Comparison of ENCODE assay signal across 17 mouse cellular contexts in the genomic region with DNA sequence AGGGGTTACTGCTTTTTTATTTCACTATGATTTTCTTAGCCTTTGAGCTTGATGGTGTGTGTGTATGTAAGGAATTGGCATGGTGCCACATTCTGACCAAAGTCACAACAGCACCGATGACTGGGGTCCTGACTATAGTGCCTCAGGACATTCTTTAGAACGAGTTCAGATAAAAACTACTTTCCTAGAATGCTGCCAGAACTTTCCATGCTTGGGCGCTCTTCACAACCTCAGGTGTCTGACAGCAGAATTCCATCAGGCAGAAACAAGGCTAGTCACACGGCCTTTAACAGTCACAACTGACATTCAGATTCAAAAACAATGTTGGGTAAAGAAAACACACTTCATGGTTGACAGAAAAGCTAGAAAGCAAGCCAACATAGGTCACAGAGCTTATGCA.
DNase-seq lines count a peak whose midpoint lies in the region; ATAC-seq and TF ChIP-seq lines count a peak whose summit lies in the region.
"Had no signal": no experiment of that assay in that cellular context is flagged by ENCODE, and none has a peak within 500 bp of the region (broad histone marks: within the 10 kb centered on the region; RNA-seq: fewer than 3 reads in every experiment).

No protein-coding gene starts in this region.

- 0 out of 2 replicates have a peak, but pooled peaks have one; percentile 24 for ATAC-seq in forebrain, embryonic 14.5 days
- ATAC-seq in forebrain, postnatal 0 days = no peak
- ATAC-seq in midbrain, embryonic 15.5 days (replicated peaks) = no peak
- 0 out of 2 replicates have a peak, but pooled peaks have one; percentile 9 for ATAC-seq in limb, embryonic 14.5 days (ENCODE audit: low FRiP score, low read depth)
- ATAC-seq: liver, embryonic 12.5 days had no signal

- H3K36me3 ChIP-seq in forebrain, embryonic 14.5 days (ENCODE audit: control insufficient read depth, insufficient read depth, low read length) = no peaks in the 10 kb centered on the region
- no peaks in the 10 kb centered on the region for H3K36me3 ChIP-seq in forebrain, postnatal 0 days (ENCODE audit: insufficient read depth)
- no peaks in the 10 kb centered on the region for H3K36me3 ChIP-seq in midbrain, embryonic 15.5 days (replicated peaks)
- no peaks in the 10 kb centered on the region for H3K36me3 ChIP-seq in midbrain, embryonic 10.5 days
- H3K36me3 ChIP-seq in limb, embryonic 14.5 days (ENCODE audit: control insufficient read depth, insufficient read depth, low read length) = no peaks in the 10 kb centered on the region
- H3K36me3 ChIP-seq: embryonic facial prominence, embryonic 15.5 days; forebrain, embryonic 12.5 days; liver, embryonic 12.5 days had no signal

- no peak for TF ChIP-seq POLR2A in limb, embryonic 14.5 days (IDR thresholded peaks at IDR 0.05; ENCODE audit: borderline replicate concordance, extremely low read depth, insufficient read depth, insufficient read length)

- no peaks in the 10 kb centered on the region for H3K9me3 ChIP-seq in forebrain, embryonic 14.5 days (replicated peaks; ENCODE audit: control insufficient read depth, low read length)
- no peaks in the 10 kb centered on the region for H3K9me3 ChIP-seq in forebrain, postnatal 0 days (ENCODE audit: low read length)
- no peaks in the 10 kb centered on the region for H3K9me3 ChIP-seq in midbrain, embryonic 15.5 days
- H3K9me3 ChIP-seq in midbrain, embryonic 10.5 days (replicated peaks) = no peaks in the 10 kb centered on the region
- H3K9me3 ChIP-seq in limb, embryonic 14.5 days (ENCODE audit: control insufficient read depth, low read length) = no peaks in the 10 kb centered on the region
- H3K9me3 ChIP-seq: embryonic facial prominence, embryonic 15.5 days; forebrain, embryonic 12.5 days; liver, embryonic 12.5 days had no signal

- WGBS in forebrain, embryonic 14.5 days = 51% methylated on average over 4 of the region's 4 CpGs
- 44% methylated on average over 4 of the region's 4 CpGs for WGBS in forebrain, postnatal 0 days
- WGBS in midbrain, embryonic 15.5 days = 56% methylated on average over 4 of the region's 4 CpGs
- 73% methylated on average over 4 of the region's 4 CpGs for WGBS in midbrain, embryonic 10.5 days
- 43% methylated on average over 4 of the region's 4 CpGs for WGBS in limb, embryonic 14.5 days

- H3K9ac ChIP-seq in forebrain, embryonic 14.5 days (ENCODE audit: low read length) = no peak overlapping the region
- no peak overlapping the region for H3K9ac ChIP-seq in forebrain, postnatal 0 days
- no peak overlapping the region for H3K9ac ChIP-seq in midbrain, embryonic 15.5 days
- no peak overlapping the region for H3K9ac ChIP-seq in limb, embryonic 14.5 days (ENCODE audit: low read depth, low read length, severe bottlenecking)
- H3K9ac ChIP-seq: embryonic facial prominence, embryonic 15.5 days; forebrain, embryonic 12.5 days; liver, embryonic 12.5 days had no signal

- no peak overlapping the region for H3K27ac ChIP-seq in forebrain, embryonic 14.5 days (ENCODE audit: low read depth, low read length)
- no peak overlapping the region for H3K27ac ChIP-seq in forebrain, postnatal 0 days (ENCODE audit: low read depth, low read length)
- peak overlapping the region; percentile 6; the same call in 1 of the 2 replicates for H3K27ac ChIP-seq in midbrain, embryonic 15.5 days
- no peak overlapping the region for H3K27ac ChIP-seq in midbrain, embryonic 10.5 days (replicated peaks)
- no peak overlapping the region for H3K27ac ChIP-seq in limb, embryonic 14.5 days (replicated peaks; ENCODE audit: low read depth, low read length)
- H3K27ac ChIP-seq: embryonic facial prominence, embryonic 15.5 days; forebrain, embryonic 12.5 days; liver, embryonic 12.5 days; macrophage had no signal

- H3K4me1 ChIP-seq in forebrain, embryonic 14.5 days (ENCODE audit: control insufficient read depth, insufficient read depth, low read length) = peaks cover 6% of the 10 kb centered on the region; the same call in 1 of the 2 replicates
- no peaks in the 10 kb centered on the region for H3K4me1 ChIP-seq in forebrain, postnatal 0 days (ENCODE audit: insufficient read depth)
- peaks cover 15% of the 10 kb centered on the region for H3K4me1 ChIP-seq in midbrain, embryonic 15.5 days
- peaks cover 13% of the 10 kb centered on the region for H3K4me1 ChIP-seq in midbrain, embryonic 10.5 days
- H3K4me1 ChIP-seq in limb, embryonic 14.5 days (ENCODE audit: control insufficient read depth, insufficient read depth, low read length) = peaks cover 18% of the 10 kb centered on the region; the same call in 1 of the 2 replicates
- H3K4me1 ChIP-seq: embryonic facial prominence, embryonic 15.5 days; liver, embryonic 12.5 days had no signal

- H3K4me3 ChIP-seq in forebrain, embryonic 14.5 days (ENCODE audit: low read depth, low read length) = no peak overlapping the region
- H3K4me3 ChIP-seq in forebrain, postnatal 0 days (ENCODE audit: low read depth, low read length) = no peak overlapping the region
- H3K4me3 ChIP-seq in midbrain, embryonic 15.5 days = no peak overlapping the region
- no peak overlapping the region for H3K4me3 ChIP-seq in midbrain, embryonic 10.5 days
- no peak overlapping the region for H3K4me3 ChIP-seq in limb, embryonic 14.5 days (replicated peaks; ENCODE audit: low read length)
- H3K4me3 ChIP-seq: embryonic facial prominence, embryonic 15.5 days; forebrain, embryonic 12.5 days; liver, embryonic 12.5 days had no signal

- no peaks in the 10 kb centered on the region for H3K27me3 ChIP-seq in forebrain, embryonic 14.5 days (replicated peaks; ENCODE audit: control insufficient read depth, insufficient read depth, low read length)
- H3K27me3 ChIP-seq in forebrain, postnatal 0 days (ENCODE audit: insufficient read depth, low read length) = no peaks in the 10 kb centered on the region
- H3K27me3 ChIP-seq in midbrain, embryonic 15.5 days (replicated peaks) = no peaks in the 10 kb centered on the region
- H3K27me3 ChIP-seq in midbrain, embryonic 10.5 days (ENCODE audit: low read depth, poor library complexity, severe bottlenecking) = no peaks in the 10 kb centered on the region
- H3K27me3 ChIP-seq in limb, embryonic 14.5 days (ENCODE audit: control insufficient read depth, insufficient read depth, low read length) = no peaks in the 10 kb centered on the region
- H3K27me3 ChIP-seq: embryonic facial prominence, embryonic 15.5 days; forebrain, embryonic 12.5 days; liver, embryonic 12.5 days had no signal

- no peak for DNase-seq in forebrain, embryonic 14.5 days (ENCODE audit: low spot score)
- no peak for DNase-seq in forebrain, postnatal 0 days
- peak; percentile 13 for DNase-seq in kidney, adult 11 months
- DNase-seq in kidney, postnatal 4 days = no peak
- DNase-seq in midbrain, embryonic 10.5 days (ENCODE audit: low spot score) = no peak
- no peak for DNase-seq in limb, embryonic 14.5 days (ENCODE audit: low spot score)
- no peak for DNase-seq in left cerebral cortex, adult 18-20 months (ENCODE audit: low spot score in 2 of 2)
- DNase-seq: adrenal gland, postnatal 25 days; cerebellum, adult 8-10 months; heart, adult 18-20 months; right cerebral cortex, postnatal 14 days; thymus, postnatal 4 days had no signal

- no peak for TF ChIP-seq CTCF in forebrain, postnatal 0 days (IDR thresholded peaks at IDR 0.05; ENCODE audit: low read depth)

- no peak overlapping the region for H3K4me2 ChIP-seq in forebrain, embryonic 14.5 days (ENCODE audit: low read length)
- H3K4me2 ChIP-seq in forebrain, postnatal 0 days (ENCODE audit: low read depth) = no peak overlapping the region
- H3K4me2 ChIP-seq in midbrain, embryonic 15.5 days = no peak overlapping the region
- H3K4me2 ChIP-seq in limb, embryonic 14.5 days (replicated peaks; ENCODE audit: low read depth, low read length, severe bottlenecking) = no peak overlapping the region
- H3K4me2 ChIP-seq: embryonic facial prominence, embryonic 15.5 days; forebrain, embryonic 12.5 days; liver, embryonic 12.5 days had no signal

Comparison
In these comparisons a context has a peak if more than half of its experiments do, and no peak if none do; other contexts are left out.
1. ATAC-seq: peak in forebrain, embryonic 14.5 days (single experiment) and limb, embryonic 14.5 days (single experiment); none in forebrain, postnatal 0 days (single experiment) and midbrain, embryonic 15.5 days (single experiment).